Mouse (Mus musculus) left cerebral cortex, postnatal 25 days (tissue): ENCODE measurements around the gene Fxr1. TPM values are rescaled to one million over a fixed set of nuclear protein-coding genes. Genes with fewer than 3 reads are reported as not detected.

Experiments
- total RNA-seq, 2 experiments: library from RNA; stranded (reverse); gene quantifications; 2 replicates each; pipeline ENCODE4 v1.2.3; 2021

The Fxr1 gene
- total RNA-seq, 2 experiments from 2014 or later: 73.6 to 81.7 TPM

Other genes starting within 250 kb of the Fxr1 start
- gene Ttc14, start 220.1 kb upstream of the Fxr1 start, total RNA-seq: 10 to 100 TPM; 75.5 to 84.9 TPM
- gene Ccdc39, start 175.6 kb upstream of the Fxr1 start, total RNA-seq: 10 to 100 TPM; 23.1 to 23.8 TPM
- gene Dnajc19, start 61.4 kb downstream of the Fxr1 start, total RNA-seq: 10 to 100 TPM; 41.2 to 50.9 TPM